33 mouse cellular contexts compared by ENCODE assay signal in the genomic region with DNA sequence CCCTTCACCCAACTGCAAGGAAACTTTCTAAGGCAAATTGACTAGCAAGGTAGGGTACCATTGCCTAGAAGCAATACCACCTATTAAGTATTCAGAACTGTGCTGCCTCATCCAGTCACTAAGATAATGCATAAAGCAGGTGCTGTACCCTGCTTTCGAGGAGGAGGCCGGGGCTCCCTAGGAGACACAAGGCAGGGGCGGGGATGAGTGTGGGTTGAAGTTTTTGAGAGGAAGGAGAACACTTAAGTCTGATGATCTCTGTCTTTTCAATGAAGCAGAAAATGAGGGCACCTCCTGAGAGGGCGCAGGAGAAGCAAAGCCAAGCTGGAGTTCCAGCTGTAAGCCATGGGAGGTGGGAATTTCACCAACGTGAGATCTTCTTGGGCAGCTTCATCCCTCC. TPM values are rescaled to one million over a fixed set of nuclear protein-coding genes. Genes with fewer than 3 reads are reported as not detected.
"Had no signal": no experiment of that assay in that cellular context is flagged by ENCODE, and none has a peak within 500 bp of the region (broad histone marks: within the 10 kb centered on the region; RNA-seq: fewer than 3 reads in every experiment).

No protein-coding gene starts in this region.

- H3K36me3 ChIP-seq: embryonic facial prominence, embryonic 10.5 days; embryonic facial prominence, embryonic 12.5 days; embryonic facial prominence, embryonic 13.5 days; embryonic facial prominence, embryonic 15.5 days; forebrain, embryonic 10.5 days; forebrain, embryonic 12.5 days; forebrain, embryonic 15.5 days had no signal

- H3K9ac ChIP-seq: embryonic facial prominence, embryonic 12.5 days; embryonic facial prominence, embryonic 13.5 days; embryonic facial prominence, embryonic 15.5 days; forebrain, embryonic 12.5 days; forebrain, embryonic 13.5 days; forebrain, embryonic 15.5 days; forebrain, postnatal 0 days had no signal

- H3K9me3 ChIP-seq: embryonic facial prominence, embryonic 10.5 days; embryonic facial prominence, embryonic 12.5 days; embryonic facial prominence, embryonic 13.5 days; embryonic facial prominence, embryonic 15.5 days; forebrain, embryonic 10.5 days; forebrain, embryonic 12.5 days; forebrain, embryonic 13.5 days; forebrain, embryonic 15.5 days had no signal

- DNase-seq: cerebellum, adult 2 months; cerebellum, adult 8-10 months; cerebellum, adult 9-10 months; cerebellum, adult 9-11 months; cerebellum, postnatal 10 days; cerebellum, postnatal 14 days; cerebellum, postnatal 25 days; cerebellum, postnatal 36 days; embryo, embryonic 11 days; forebrain, postnatal 0 days; gastrocnemius, adult 2 months; gastrocnemius, postnatal 10 days; gastrocnemius, postnatal 14 days; gastrocnemius, postnatal 25 days; gastrocnemius, postnatal 36 days; heart, adult 11 months; heart, adult 18-20 months had no signal

- H3K4me2 ChIP-seq: embryonic facial prominence, embryonic 12.5 days; embryonic facial prominence, embryonic 13.5 days; embryonic facial prominence, embryonic 15.5 days; forebrain, embryonic 12.5 days; forebrain, embryonic 13.5 days; forebrain, embryonic 15.5 days had no signal

- H3K27me3 ChIP-seq: embryonic facial prominence, embryonic 12.5 days; embryonic facial prominence, embryonic 13.5 days; embryonic facial prominence, embryonic 15.5 days; forebrain, embryonic 12.5 days; forebrain, embryonic 13.5 days; forebrain, embryonic 15.5 days had no signal

- H3K4me3 ChIP-seq: embryonic facial prominence, embryonic 10.5 days; embryonic facial prominence, embryonic 12.5 days; embryonic facial prominence, embryonic 13.5 days; embryonic facial prominence, embryonic 15.5 days; erythroblast, embryonic 14.5 days; forebrain, embryonic 10.5 days; forebrain, embryonic 12.5 days; forebrain, embryonic 13.5 days; forebrain, embryonic 15.5 days; gastrocnemius, adult 2 months had no signal

- H3K27ac ChIP-seq: embryonic facial prominence, embryonic 10.5 days; embryonic facial prominence, embryonic 12.5 days; embryonic facial prominence, embryonic 13.5 days; embryonic facial prominence, embryonic 15.5 days; forebrain, embryonic 10.5 days; forebrain, embryonic 12.5 days; forebrain, embryonic 13.5 days; forebrain, embryonic 15.5 days; gastrocnemius, adult 2 months had no signal

- H3K4me1 ChIP-seq: embryonic facial prominence, embryonic 10.5 days; embryonic facial prominence, embryonic 12.5 days; embryonic facial prominence, embryonic 13.5 days; embryonic facial prominence, embryonic 15.5 days; forebrain, embryonic 12.5 days; forebrain, embryonic 15.5 days had no signal

- ATAC-seq: forebrain, embryonic 13.5 days; forebrain, embryonic 14.5 days; forebrain, embryonic 15.5 days; forebrain, embryonic 16.5 days; forebrain, postnatal 0 days had no signal

RNA-seq across cellular contexts. Expression of gene Hmgb4, which starts 1.5 kb away (rescaled TPM):
- polyA plus RNA-seq: cerebellum, adult 2 months; cortical plate, adult 2 months; embryonic facial prominence, embryonic 10.5 days; embryonic facial prominence, embryonic 11.5 days; embryonic facial prominence, embryonic 12.5 days; embryonic facial prominence, embryonic 13.5 days; embryonic facial prominence, embryonic 14.5 days; embryonic facial prominence, embryonic 15.5 days; erythroblast, embryonic 14.5 days; forebrain, embryonic 10.5 days; forebrain, embryonic 11.5 days; forebrain, embryonic 12.5 days; forebrain, embryonic 13.5 days; forebrain, embryonic 14.5 days; forebrain, embryonic 15.5 days; forebrain, embryonic 16.5 days; forebrain, postnatal 0 days; frontal cortex, adult 2 months had no signal
